Mouse (Mus musculus) olfactory bulb, adult 2 months (tissue): ENCODE results near the gene Fam83f.

ENCODE experiments used
- CTCF ChIP-seq: fragments of 200-500 bp; IDR thresholded peaks from 2 replicates; pipeline ENCODE4 v1.5.1; 2012; ENCODE audit warnings: low read depth, mild to moderate bottlenecking, low read length, moderate library complexity; ENCODE audit not compliant: insufficient read depth
- POLR2A ChIP-seq: fragments of 200-500 bp; IDR thresholded peaks from 2 replicates; pipeline ENCODE4 v1.6.1; 2012; ENCODE audit warnings: mild to moderate bottlenecking, low read depth, low read length, moderate library complexity; ENCODE audit not compliant: insufficient read depth

DNA sequence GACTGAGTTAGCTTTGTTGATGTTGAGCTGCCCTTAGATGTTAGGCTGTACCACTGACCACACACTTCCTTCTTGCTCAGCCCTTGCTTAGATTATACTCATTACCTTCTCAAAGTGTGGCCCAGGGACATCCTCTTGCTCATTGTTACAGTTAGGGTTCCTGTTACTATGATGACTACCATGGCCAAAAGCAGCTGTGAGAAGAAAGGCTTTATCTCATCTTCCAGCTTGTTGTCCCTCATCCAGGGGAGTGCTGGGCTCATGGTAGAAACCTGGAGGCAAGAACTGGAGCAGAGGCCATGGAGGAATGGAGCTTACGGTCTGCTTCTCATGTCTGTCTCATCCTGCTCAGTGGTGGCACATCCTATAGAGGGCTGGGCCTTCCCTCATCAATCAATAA is 68.3 kb downstream of the Fam83f start:
- no peak for TF ChIP-seq CTCF
- no peak for TF ChIP-seq POLR2A
